Mouse (Mus musculus) spleen, postnatal 4 days (tissue): Measurements from ENCODE around the gene Actr2.
A peak's percentile ranks its signal among the peaks of the same experiment; 100 is the strongest.
"Not testable (repeated sequence)": the region's sequence is repeated elsewhere in the genome, so short reads cannot be mapped to it uniquely, and the experiment has no call there.

Source experiments
- DNase-seq, 2 experiments: peaks; one replicate each; pipeline ENCODE4 v3.0.0; 2022; ENCODE audit warnings: low spot score in 2 of 2

Gene Actr2

DNA sequence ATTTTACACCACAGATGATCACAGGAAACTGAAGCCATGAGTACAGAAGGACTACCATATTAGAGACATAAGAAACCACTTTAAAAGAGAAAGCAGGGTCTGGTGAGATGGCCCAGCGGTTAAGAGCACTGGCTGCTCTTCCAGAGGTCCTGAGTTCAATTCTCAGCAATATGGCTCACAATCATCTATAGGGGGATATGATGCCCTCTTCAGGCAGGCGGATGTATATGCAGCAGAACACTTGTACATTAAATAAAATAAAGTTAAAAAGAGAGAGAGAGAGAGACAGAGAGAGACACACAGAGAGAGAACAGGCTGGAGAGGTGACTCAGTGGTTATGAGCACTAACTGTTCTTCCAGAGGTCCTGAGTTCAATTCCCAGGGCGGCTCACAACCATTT lies 67.1 kb downstream of the Actr2 start:
- no peak for DNase-seq

- no peak for DNase-seq
Measured at GRCm38 (mm10) chr11:20043256-20043655, 69.5 kb downstream of the Actr2 start.

DNA sequence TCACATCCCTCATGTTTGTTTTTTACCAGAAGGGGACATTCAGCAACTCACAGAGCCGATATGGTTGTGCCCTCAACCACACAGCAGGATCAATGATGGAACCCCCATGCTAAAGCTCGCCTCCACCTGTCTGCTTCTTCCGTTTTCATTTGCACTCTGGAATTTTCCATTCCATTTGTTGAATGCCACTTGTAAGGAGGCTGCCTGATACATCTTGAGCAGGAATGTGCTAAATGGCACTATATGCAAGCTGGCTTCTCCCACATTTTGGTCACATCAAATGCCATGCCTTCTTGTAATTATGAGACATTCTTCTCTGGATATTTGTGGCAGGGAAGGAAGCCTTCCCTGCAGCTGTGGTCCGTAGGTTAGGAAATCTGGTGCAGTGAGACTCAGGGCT lies 70.6 kb downstream of the Actr2 start:
- no peak for DNase-seq

GRCm38 (mm10) chr11:20041164-20041920 lies 71.4 kb downstream of the Actr2 start:
- DNase-seq, result no peak

- no peak for DNase-seq
Measured at GRCm38 (mm10) chr11:20038723-20039122, 74.0 kb downstream of the Actr2 start.

- no peak for DNase-seq
Measured at GRCm38 (mm10) chr11:20037739-20038138, 75.0 kb downstream of the Actr2 start.

DNA sequence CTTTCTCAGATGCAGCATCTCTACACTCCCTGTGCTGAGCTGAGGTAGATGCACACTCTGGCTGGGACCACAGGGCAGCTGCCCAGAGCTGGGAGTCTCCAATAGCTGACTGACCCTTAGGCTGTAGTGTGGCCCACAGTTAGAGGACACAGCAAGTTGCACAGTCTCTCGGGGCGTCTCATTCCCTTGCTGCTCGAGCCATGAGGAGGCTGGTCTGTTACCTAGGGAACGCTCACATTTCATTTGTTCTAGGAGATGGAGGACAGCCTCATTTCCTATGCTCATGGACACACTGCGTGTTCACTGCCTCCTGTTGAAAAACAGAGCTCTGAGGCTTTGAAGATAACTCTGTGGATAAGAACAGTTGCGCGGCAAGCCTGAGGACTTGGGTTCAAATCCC lies 76.7 kb downstream of the Actr2 start:
- DNase-seq, result no peak

- no peak for DNase-seq
Measured at GRCm38 (mm10) chr11:20035343-20035928, 77.3 kb downstream of the Actr2 start.

DNA sequence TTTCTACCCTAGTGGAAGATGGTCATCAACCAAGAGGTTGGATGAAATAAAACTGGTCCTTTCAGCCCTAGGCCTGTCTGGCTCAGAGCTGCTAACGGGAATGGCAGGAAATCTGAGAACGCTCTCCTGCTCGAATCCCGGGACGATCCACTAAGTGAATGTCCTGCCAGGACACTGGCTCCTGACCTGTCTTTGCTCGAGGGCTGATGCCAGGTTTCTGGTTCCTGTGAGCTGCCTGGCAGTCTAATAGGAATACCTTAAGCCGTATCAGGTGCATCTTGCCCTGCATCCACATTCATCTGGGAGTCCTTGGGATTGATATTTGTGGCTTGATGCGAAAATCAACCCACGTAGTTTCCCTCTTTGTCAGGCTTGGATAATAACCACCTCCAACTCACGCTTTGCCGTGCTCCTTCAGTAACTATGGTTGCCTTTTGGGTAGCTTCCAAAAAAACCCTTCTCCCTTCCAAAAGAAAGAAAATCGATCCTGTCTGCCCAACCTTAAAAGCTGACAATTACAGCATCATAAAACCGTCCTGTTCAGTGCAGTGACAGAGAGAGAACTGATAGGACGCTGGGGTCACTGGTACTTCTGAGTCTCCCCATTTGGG lies 78.3 kb downstream of the Actr2 start:
- DNase-seq, result no peak

DNA sequence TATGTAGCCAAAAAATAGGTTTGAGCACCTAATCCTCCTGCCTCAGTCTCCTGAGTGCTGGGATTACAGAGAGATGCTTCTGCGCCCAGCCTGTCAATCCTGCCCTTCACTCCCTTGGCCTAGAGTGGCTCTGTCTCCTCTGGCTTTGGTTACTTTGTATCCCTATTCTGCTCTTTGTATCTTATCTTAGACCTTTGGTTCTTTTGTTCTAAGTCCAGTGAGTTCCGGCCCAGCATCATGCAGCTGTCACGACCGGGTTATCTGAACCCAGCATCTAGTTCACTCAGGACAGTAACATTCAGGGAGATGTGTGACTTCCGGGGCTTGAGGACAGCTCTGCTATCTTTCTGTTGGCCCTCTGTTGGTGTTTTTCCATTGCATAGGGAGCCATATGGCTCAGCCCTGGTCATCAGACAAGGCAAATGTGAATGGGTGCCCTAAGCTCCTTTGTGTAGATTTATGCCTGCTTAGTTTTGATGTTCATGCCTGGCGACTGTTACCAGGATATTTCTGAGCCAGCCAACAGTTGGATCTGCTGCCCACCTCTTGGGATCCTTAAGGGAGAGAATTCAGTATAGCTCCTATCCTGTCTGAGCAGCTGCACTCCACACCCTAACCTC lies 79.1 kb downstream of the Actr2 start:
- DNase-seq, result no peak

DNA sequence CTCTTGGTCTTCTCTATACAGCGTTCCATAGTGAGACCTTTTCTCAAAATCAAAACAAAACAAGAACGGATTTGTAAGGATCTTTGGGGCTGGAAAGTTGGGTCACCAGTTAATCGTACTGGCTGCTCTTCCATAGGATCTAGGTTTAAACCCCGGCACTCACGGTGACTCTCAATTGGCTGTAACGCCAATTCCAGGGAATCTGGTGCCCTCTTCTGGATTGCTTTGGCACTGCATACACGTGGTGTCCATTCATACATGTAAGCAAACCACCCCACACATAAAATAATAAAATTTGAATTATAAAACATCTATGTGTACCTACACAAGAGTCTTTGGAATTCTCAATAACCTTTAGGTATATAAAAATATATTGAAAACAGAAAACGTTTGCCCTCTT lies 81.2 kb downstream of the Actr2 start:
- peak; percentile 56 to 77 for DNase-seq

GRCm38 (mm10) chr11:20030973-20031372 lies 81.7 kb downstream of the Actr2 start:
- not testable (repeated sequence) for DNase-seq

DNA sequence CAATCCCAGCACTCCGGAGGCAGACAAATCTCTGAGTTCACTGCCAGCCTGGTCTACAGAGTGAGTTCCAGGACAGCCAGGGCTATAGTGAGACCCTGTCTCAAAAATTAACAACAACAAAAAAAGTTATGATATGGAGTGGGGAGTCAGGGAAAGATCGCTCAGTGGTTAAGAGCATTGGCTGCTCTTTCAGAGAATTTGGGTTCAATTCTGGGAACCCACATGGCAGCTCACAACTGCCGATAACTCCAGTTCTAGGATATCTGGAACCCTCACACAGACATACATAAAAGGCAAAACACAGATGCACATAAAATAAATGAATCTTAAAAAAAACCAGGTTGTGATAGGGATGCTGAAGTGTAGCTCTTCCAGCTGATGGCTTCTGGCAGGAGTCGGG lies 83.7 kb downstream of the Actr2 start:
- DNase-seq, result no peak

DNA sequence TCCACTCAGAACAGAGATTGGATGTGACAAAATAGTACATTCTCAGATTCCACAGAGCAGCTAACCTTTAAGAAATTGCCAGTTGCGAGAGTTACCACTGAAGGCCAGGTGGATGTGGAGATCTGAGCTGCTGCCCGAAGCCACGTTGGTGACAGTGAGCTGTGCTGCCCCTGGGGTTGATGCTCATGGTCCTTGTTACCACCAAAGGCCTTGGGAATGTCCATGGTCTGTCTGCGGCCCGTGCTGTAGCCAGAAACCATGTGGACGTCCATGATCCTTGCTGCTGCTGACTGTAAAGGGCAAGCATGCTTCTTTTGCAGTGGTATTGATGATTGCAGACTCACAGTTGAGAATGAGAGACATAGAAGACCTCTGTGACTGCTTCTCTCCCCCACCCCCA lies 84.3 kb downstream of the Actr2 start:
- DNase-seq, result no peak

GRCm38 (mm10) chr11:20027719-20028118 lies 85.0 kb downstream of the Actr2 start:
- no peak for DNase-seq

DNA sequence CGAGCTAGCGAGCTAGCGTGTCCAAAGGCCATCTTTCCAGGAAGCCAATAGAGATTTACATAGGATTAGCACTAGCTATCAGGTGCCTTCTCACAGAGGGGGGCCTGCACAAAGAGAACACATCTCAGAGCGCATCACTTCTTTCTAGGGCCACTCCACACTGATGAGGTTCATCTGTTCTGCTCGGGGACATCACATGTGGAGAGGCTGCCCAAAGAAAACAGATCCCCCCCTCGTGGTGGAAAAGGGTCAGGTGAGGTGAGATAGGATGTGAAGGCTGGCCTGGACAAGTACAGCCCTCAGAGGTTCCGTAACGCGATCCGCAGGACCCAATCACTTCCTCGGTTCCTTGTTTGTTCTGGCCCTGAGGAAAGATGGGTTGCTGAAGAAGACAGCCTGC lies 86.8 kb downstream of the Actr2 start:
- no peak for DNase-seq

DNA sequence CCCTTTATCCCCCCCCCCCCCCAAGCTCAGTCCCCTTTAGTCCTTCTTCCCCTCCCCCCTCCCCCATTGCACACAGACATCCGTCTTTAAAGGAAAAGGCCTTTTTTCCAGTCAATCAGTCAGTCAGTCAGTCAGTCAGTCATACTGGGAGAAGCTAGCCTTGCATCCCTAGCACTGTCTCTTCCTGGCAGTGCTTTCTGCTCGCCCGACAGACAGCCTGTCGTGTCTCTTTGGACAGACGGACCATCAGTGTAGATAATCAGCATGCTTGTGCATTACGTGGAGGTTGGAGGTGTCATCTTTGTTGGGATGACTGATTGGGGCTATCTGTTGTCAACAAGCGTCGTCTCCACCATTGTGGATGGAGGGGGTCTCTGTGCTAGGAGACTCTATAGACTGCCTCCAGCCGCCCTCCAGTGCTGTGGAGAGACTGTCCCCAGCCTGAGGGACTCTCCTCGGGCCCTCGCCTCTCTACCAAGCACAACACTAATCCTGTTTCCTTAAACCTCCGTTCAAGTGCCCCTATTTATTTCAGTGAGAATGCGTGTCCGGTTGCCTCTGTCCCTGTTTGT lies 89.7 kb downstream of the Actr2 start:
- DNase-seq, result no peak

- DNase-seq, result no peak
Measured at GRCm38 (mm10) chr11:20022462-20022861, 90.3 kb downstream of the Actr2 start.

DNA sequence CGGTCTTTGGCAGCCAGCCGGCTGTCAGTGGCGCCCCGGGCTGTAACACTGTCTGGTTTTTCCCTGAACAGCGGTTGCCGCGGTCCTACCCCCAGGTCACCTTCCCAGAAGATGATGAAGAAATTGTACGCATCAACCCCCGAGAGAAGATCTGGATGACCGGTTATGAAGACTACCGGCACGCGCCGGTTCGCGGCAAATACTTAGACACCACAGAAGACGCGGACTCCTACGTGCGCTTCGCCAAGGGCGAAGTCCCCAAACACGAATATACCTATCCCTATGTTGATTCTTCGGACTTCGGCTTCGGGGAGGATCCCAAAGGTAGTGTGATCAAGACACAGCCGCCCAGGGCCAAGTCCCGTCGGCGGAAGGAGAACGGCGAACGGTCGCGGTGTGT lies 92.0 kb downstream of the Actr2 start:
- DNase-seq, result no peak

- DNase-seq, result no peak
Measured at GRCm38 (mm10) chr11:20018905-20019304, 93.8 kb downstream of the Actr2 start.

DNA sequence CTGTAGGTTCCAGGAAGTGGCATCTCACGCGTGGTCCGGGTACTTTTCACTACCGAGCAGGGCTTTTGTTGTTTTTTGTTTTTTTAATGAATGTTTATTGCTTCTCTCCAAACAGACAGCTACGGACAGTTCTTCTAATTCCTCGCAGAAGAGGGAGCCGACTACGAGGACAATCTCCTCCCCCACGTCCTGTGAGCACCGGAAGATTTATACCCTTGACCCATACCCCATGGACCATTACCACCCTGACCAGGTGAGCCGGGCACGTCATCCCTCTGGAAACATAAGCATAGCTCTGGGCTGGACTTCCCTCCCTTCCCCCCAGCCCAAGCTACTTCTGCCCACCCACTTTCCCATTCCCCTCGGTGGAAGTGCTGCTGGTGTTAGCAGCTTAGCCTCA lies 94.8 kb downstream of the Actr2 start:
- DNase-seq, result no peak

- DNase-seq, result no peak
Measured at GRCm38 (mm10) chr11:20013366-20013765, 99.3 kb downstream of the Actr2 start.
